Mouse (Mus musculus) hindbrain, postnatal 0 days (tissue): ENCODE results near the gene Agap1. TPM values are rescaled to one million over a fixed set of nuclear protein-coding genes. Genes with fewer than 3 reads are reported as not detected.

ENCODE experiments used
- ATAC-seq: fragments of 200-750 bp; cut with Nextera tagmentation; 2 replicates; pipeline ENCODE4 v1.8.0; 2017; ENCODE audit warnings: mild to moderate bottlenecking, moderate TSS enrichment, moderate library complexity
- DNase-seq: peaks from one replicate; pipeline ENCODE4 v3.0.0-alpha.2; 2015; ENCODE audit warnings: low spot score
- H3K27ac ChIP-seq: fragments of 300-500 bp; sonication (generic); 2 replicates; pipeline ENCODE4 v1.5.1; 2014; ENCODE audit warnings: mild to moderate bottlenecking
- H3K27me3 ChIP-seq: fragments of 300-500 bp; sonication (generic); 2 replicates; pipeline ENCODE4 v1.6.1; 2014; ENCODE audit warnings: low read length, mixed read lengths; ENCODE audit not compliant: insufficient read depth
- H3K36me3 ChIP-seq: fragments of 300-500 bp; sonication (generic); 2 replicates; pipeline ENCODE4 v1.6.1; 2014; ENCODE audit warnings: low read length, mixed read lengths; ENCODE audit not compliant: insufficient read depth
- H3K4me1 ChIP-seq: fragments of 300-500 bp; sonication (generic); 2 replicates; pipeline ENCODE4 v1.6.1; 2014; ENCODE audit warnings: antibody characterized with exemption, low read length, mixed read lengths; ENCODE audit not compliant: insufficient read depth
- H3K4me2 ChIP-seq: fragments of 300-500 bp; sonication (generic); 2 replicates; pipeline ENCODE4 v1.6.1; 2014; ENCODE audit warnings: low read depth, mild to moderate bottlenecking, low read length, moderate library complexity, mixed read lengths
- H3K4me3 ChIP-seq: fragments of 300-500 bp; sonication (generic); 2 replicates; pipeline ENCODE4 v1.5.1; 2014; ENCODE audit warnings: low read length
- H3K9ac ChIP-seq: fragments of 300-500 bp; sonication (generic); replicated peaks from 2 replicates; pipeline ENCODE4 v1.6.1; 2014; ENCODE audit warnings: mild to moderate bottlenecking, low read length, moderate library complexity, mixed read lengths
- H3K9me3 ChIP-seq: fragments of 300-500 bp; sonication (generic); 2 replicates; pipeline ENCODE4 v1.6.1; 2016; ENCODE audit warnings: low read length, mixed read lengths
- CTCF ChIP-seq: IDR thresholded peaks from 2 replicates; pipeline ENCODE4 v1.5.1; 2016; ENCODE audit warnings: antibody characterized with exemption, control low read depth, low read depth
- WGBS: fragments of 180-500 bp; shearing (Covaris S2); extraction: QIAGEN DNeasy Blood & Tissue Kit; methylation state at CpG from one replicate; pipeline ENCODE4 v1.1.7; 2014; 5-methylcytosine and 5-hydroxymethylcytosine counted together
- polyA plus RNA-seq: library from polyadenylated mRNA; unstranded; fragments of >200 nt; fragmentation: Nextera tagmentation; extraction: Ambion mirVana; gene quantifications from 2 replicates; pipeline ENCODE4 v1.2.1, GENCODE M21; 2015
- total RNA-seq: library from RNA; depleted of rRNA; stranded (reverse); fragments of >200 nt; gene quantifications from 2 replicates; pipeline ENCODE4 v1.2.3, GENCODE M21; 2014

The Agap1 gene
- total and polyA plus RNA-seq, 2 experiments from 2014 or later: 40.0 to 122 TPM

GRCm38 (mm10) chr1:89676411-89676810 is 221.8 kb downstream of the Agap1 start:
- Histone ChIP-seq H3K4me1 (peaks cover 24% of the 10 kb centered on the region), H3K27ac (no peak overlapping the region), H3K27me3 (no peaks in the 10 kb centered on the region), H3K4me2 (no peak overlapping the region), H3K9me3 (no peaks in the 10 kb centered on the region), H3K36me3 (peaks cover 20% of the 10 kb centered on the region), H3K9ac (no peak overlapping the region), H3K4me3 (no peak overlapping the region)
- ATAC-seq: peak; percentile 25; the same call in 1 of the 2 replicates
- WGBS: 63% methylated on average over 4 of the region's 4 CpGs
- DNase-seq: peak; percentile 68
- peak; percentile 76 for TF ChIP-seq CTCF

GRCm38 (mm10) chr1:89680673-89681072 is 226.1 kb downstream of the Agap1 start:
- no peak for ATAC-seq
- TF ChIP-seq CTCF: no peak
- Histone ChIP-seq H3K4me1 (peaks cover 24% of the 10 kb centered on the region), H3K9ac (no peak overlapping the region), H3K4me2 (no peak overlapping the region), H3K27ac (no peak overlapping the region), H3K9me3 (no peaks in the 10 kb centered on the region), H3K4me3 (no peak overlapping the region), H3K36me3 (peaks cover 12% of the 10 kb centered on the region; the same call in 1 of the 2 replicates), H3K27me3 (no peaks in the 10 kb centered on the region)
- DNase-seq: no peak
- 76% methylated on average over 7 of the region's 7 CpGs for WGBS

GRCm38 (mm10) chr1:89688914-89689313 is 234.3 kb downstream of the Agap1 start:
- DNase-seq (peak; percentile 39), ATAC-seq (peak; percentile 79)
- Histone ChIP-seq H3K4me1 (no peaks in the 10 kb centered on the region), H3K36me3 (peaks cover 12% of the 10 kb centered on the region), H3K4me3 (no peak overlapping the region), H3K9me3 (no peaks in the 10 kb centered on the region), H3K27me3 (no peaks in the 10 kb centered on the region), H3K4me2 (no peak overlapping the region), H3K9ac (no peak overlapping the region), H3K27ac (no peak overlapping the region)
- 0 out of 2 replicates have a peak, but pooled peaks have one; percentile 11 for TF ChIP-seq CTCF
- 38% methylated on average over 10 of the region's 10 CpGs for WGBS

- H3K4me2 ChIP-seq: no peak overlapping the region
- H3K9ac ChIP-seq: no peak overlapping the region
- ATAC-seq: peak; percentile 31
- peak; percentile 35 for DNase-seq
- H3K9me3 ChIP-seq: no peaks in the 10 kb centered on the region
- no peaks in the 10 kb centered on the region for H3K4me1 ChIP-seq
- peaks cover 12% of the 10 kb centered on the region for H3K36me3 ChIP-seq
- WGBS: 54% methylated on average over 22 of the region's 22 CpGs
- no peaks in the 10 kb centered on the region for H3K27me3 ChIP-seq
- TF ChIP-seq CTCF: no peak
- no peak overlapping the region for H3K4me3 ChIP-seq
- H3K27ac ChIP-seq: no peak overlapping the region
Observed at GRCm38 (mm10) chr1:89689544-89690212, 235.1 kb downstream of the Agap1 start.

GRCm38 (mm10) chr1:89691096-89691495 is 236.5 kb downstream of the Agap1 start:
- Histone ChIP-seq H3K27me3 (no peaks in the 10 kb centered on the region), H3K4me3 (no peak overlapping the region), H3K36me3 (no peaks in the 10 kb centered on the region; the same call in 1 of the 2 replicates), H3K4me1 (no peaks in the 10 kb centered on the region), H3K9ac (no peak overlapping the region), H3K4me2 (no peak overlapping the region), H3K9me3 (no peaks in the 10 kb centered on the region), H3K27ac (no peak overlapping the region)
- ATAC-seq: no peak
- no peak for TF ChIP-seq CTCF
- 44% methylated on average over 1 of the region's 1 CpGs for whole genome bisulfite sequencing
- no peak for DNase-seq

GRCm38 (mm10) chr1:89692420-89692819 is 237.8 kb downstream of the Agap1 start:
- Histone ChIP-seq H3K4me2 (no peak overlapping the region), H3K36me3 (0 out of 2 replicates have a peak, but pooled peaks cover 3% of the 10 kb centered on the region), H3K9me3 (no peaks in the 10 kb centered on the region), H3K9ac (no peak overlapping the region), H3K4me3 (no peak overlapping the region), H3K27me3 (no peaks in the 10 kb centered on the region), H3K27ac (no peak overlapping the region), H3K4me1 (no peaks in the 10 kb centered on the region)
- ATAC-seq (no peak), DNase-seq (no peak)
- no peak for TF ChIP-seq CTCF
- WGBS: 98% methylated on average over 12 of the region's 12 CpGs

GRCm38 (mm10) chr1:89694916-89695315 is 240.3 kb downstream of the Agap1 start:
- Histone ChIP-seq H3K4me2 (no peak overlapping the region), H3K36me3 (peaks cover 10% of the 10 kb centered on the region; the same call in 1 of the 2 replicates), H3K9me3 (no peaks in the 10 kb centered on the region), H3K27me3 (no peaks in the 10 kb centered on the region), H3K4me3 (no peak overlapping the region), H3K9ac (no peak overlapping the region), H3K4me1 (no peaks in the 10 kb centered on the region), H3K27ac (no peak overlapping the region)
- DNase-seq: no peak
- no peak for TF ChIP-seq CTCF
- no peak for ATAC-seq
- 93% methylated on average over 5 of the region's 5 CpGs for WGBS
